Mouse (Mus musculus) hindbrain, embryonic 10.5 days (tissue): ENCODE data around the gene Gpr84. TPM values are rescaled to one million over a fixed set of nuclear protein-coding genes. Genes with fewer than 3 reads are reported as not detected.
A peak's percentile ranks its signal among the peaks of the same experiment; 100 is the strongest.
"Not testable (repeated sequence)": the region's sequence is repeated elsewhere in the genome, so short reads cannot be mapped to it uniquely, and the experiment has no call there.

ENCODE experiments used
- DNase-seq: peaks from one replicate; pipeline ENCODE4 v3.0.0-alpha.2; 2017; ENCODE audit warnings: low spot score
- H3K27ac ChIP-seq: fragments of 300-500 bp; sonication (generic); 2 replicates; pipeline ENCODE4 v1.5.1; 2016; ENCODE audit warnings: mild to moderate bottlenecking, moderate library complexity
- H3K27me3 ChIP-seq: fragments of 300-500 bp; sonication (generic); 2 replicates; pipeline ENCODE4 v1.6.1; 2016; ENCODE audit warnings: mild to moderate bottlenecking; ENCODE audit not compliant: poor library complexity, insufficient read depth, severe bottlenecking
- H3K36me3 ChIP-seq: fragments of 300-500 bp; sonication (generic); 2 replicates; pipeline ENCODE4 v1.6.1; 2016; ENCODE audit warnings: mild to moderate bottlenecking, moderate library complexity
- H3K4me1 ChIP-seq: fragments of 300-500 bp; sonication (generic); replicated peaks from 2 replicates; pipeline ENCODE4 v1.6.1; 2016; ENCODE audit warnings: mild to moderate bottlenecking
- H3K4me3 ChIP-seq: fragments of 300-500 bp; sonication (generic); 2 replicates; pipeline ENCODE4 v1.5.1; 2016; ENCODE audit warnings: mild to moderate bottlenecking, moderate library complexity
- H3K9me3 ChIP-seq: fragments of 300-500 bp; sonication (generic); 2 replicates; pipeline ENCODE4 v1.6.1; 2016; ENCODE audit warnings: mild to moderate bottlenecking, moderate library complexity
- WGBS: fragments of 180-500 bp; shearing (Covaris S2); methylation state at CpG from one replicate; pipeline ENCODE4 v1.1.7; 2016; 5-methylcytosine and 5-hydroxymethylcytosine counted together
- polyA plus RNA-seq: library from polyadenylated mRNA; unstranded; fragments of >200 nt; fragmentation: Nextera tagmentation; extraction: Ambion mirVana; gene quantifications from 2 replicates; pipeline ENCODE4 v1.2.1, GENCODE M21; 2016

Gene Gpr84
- polyA plus RNA-seq, 1 experiment from 2014 or later = 0.31 TPM

GRCm38 (mm10) chr15:103289600-103289999, 20.8 kb downstream of the Gpr84 start:
- Histone ChIP-seq H3K9me3 (no peaks in the 10 kb centered on the region), H3K27me3 (no peaks in the 10 kb centered on the region), H3K27ac (no peak overlapping the region), H3K36me3 (peaks cover 72% of the 10 kb centered on the region), H3K4me3 (no peak overlapping the region), H3K4me1 (peaks cover 14% of the 10 kb centered on the region; the same call in 1 of the 2 replicates)
- no peak for DNase-seq
- WGBS = 55% methylated on average over 5 of the region's 5 CpGs

- Histone ChIP-seq H3K27me3 (no peaks in the 10 kb centered on the region), H3K36me3 (peaks cover 47% of the 10 kb centered on the region), H3K4me3 (no peak overlapping the region), H3K4me1 (peaks cover 12% of the 10 kb centered on the region; the same call in 1 of the 2 replicates), H3K9me3 (no peaks in the 10 kb centered on the region), H3K27ac (no peak overlapping the region)
- WGBS = 92% methylated on average over 1 of the region's 1 CpGs
- DNase-seq = no peak
Observed at GRCm38 (mm10) chr15:103285778-103286417, 24.5 kb downstream of the Gpr84 start.

GRCm38 (mm10) chr15:103284647-103285046, 25.8 kb downstream of the Gpr84 start:
- H3K9me3 ChIP-seq = no peaks in the 10 kb centered on the region
- H3K27ac ChIP-seq = no peak overlapping the region
- no peaks in the 10 kb centered on the region for H3K27me3 ChIP-seq
- peaks cover 5% of the 10 kb centered on the region; the same call in 1 of the 2 replicates for H3K4me1 ChIP-seq
- DNase-seq = no peak
- H3K36me3 ChIP-seq = peaks cover 35% of the 10 kb centered on the region
- 53% methylated on average over 2 of the region's 2 CpGs for WGBS
- no peak overlapping the region for H3K4me3 ChIP-seq

- H3K36me3 ChIP-seq = peaks cover 29% of the 10 kb centered on the region; the same call in 1 of the 2 replicates
- H3K9me3 ChIP-seq = no peaks in the 10 kb centered on the region
- WGBS = 57% methylated on average over 3 of the region's 3 CpGs
- peak; percentile 60 for DNase-seq
- H3K4me1 ChIP-seq = no peaks in the 10 kb centered on the region
- H3K27ac ChIP-seq = no peak overlapping the region
- no peak overlapping the region for H3K4me3 ChIP-seq
- H3K27me3 ChIP-seq = no peaks in the 10 kb centered on the region
Observed at GRCm38 (mm10) chr15:103284066-103284465, 26.3 kb downstream of the Gpr84 start.

- H3K9me3 ChIP-seq = no peaks in the 10 kb centered on the region
- no peak overlapping the region for H3K4me3 ChIP-seq
- H3K27ac ChIP-seq = no peak overlapping the region
- 0 out of 2 replicates have a peak, but pooled peaks cover 7% of the 10 kb centered on the region for H3K4me1 ChIP-seq
- 94% methylated on average over 3 of the region's 3 CpGs for WGBS
- no peak for DNase-seq
- no peaks in the 10 kb centered on the region for H3K27me3 ChIP-seq
- peaks cover 27% of the 10 kb centered on the region; the same call in 1 of the 2 replicates for H3K36me3 ChIP-seq
Observed at GRCm38 (mm10) chr15:103281465-103282205, 28.8 kb downstream of the Gpr84 start.

DNA sequence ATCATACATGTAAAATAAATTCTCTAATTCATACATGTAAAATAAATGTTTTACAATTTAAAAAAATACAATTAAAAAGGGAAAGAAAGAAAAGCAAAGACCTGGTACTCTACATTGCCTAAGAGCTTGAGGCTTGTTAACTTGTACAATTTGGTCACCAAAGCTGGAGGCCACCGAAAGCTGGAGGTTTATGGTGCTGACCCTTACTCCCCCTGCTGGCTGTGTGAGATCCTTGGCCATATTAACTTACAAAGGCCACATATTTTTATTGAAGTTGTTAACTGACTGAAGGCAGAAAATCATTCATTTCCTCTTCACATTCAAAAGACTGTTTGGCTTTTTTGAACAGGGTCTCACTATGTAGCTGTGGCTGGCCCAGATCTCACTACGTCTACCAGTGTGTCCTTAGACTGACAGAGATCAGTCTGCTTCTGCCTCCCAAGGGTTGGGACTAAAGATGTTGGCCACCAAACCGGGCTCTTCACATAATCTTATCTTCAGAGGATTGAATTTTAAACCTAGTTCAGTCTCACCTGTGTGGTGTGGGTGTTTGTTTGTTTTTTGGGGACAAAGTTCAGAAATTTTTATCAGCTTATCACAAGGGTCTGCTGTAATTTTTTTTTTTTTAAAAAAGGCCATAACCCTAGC, 29.5 kb downstream of the Gpr84 start:
- H3K4me1 ChIP-seq = 0 out of 2 replicates have a peak, but pooled peaks cover 7% of the 10 kb centered on the region
- no peak overlapping the region for H3K4me3 ChIP-seq
- DNase-seq = no peak
- peaks cover 21% of the 10 kb centered on the region; the same call in 1 of the 2 replicates for H3K36me3 ChIP-seq
- H3K27me3 ChIP-seq = no peaks in the 10 kb centered on the region
- 76% methylated on average over 3 of the region's 3 CpGs for WGBS
- no peak overlapping the region for H3K27ac ChIP-seq
- H3K9me3 ChIP-seq = no peaks in the 10 kb centered on the region

GRCm38 (mm10) chr15:103279750-103280149, 30.7 kb downstream of the Gpr84 start:
- no peak overlapping the region for H3K4me3 ChIP-seq
- no peak overlapping the region for H3K27ac ChIP-seq
- DNase-seq = no peak
- H3K36me3 ChIP-seq = peaks cover 18% of the 10 kb centered on the region; the same call in 1 of the 2 replicates
- 0 out of 2 replicates have a peak, but pooled peaks cover 7% of the 10 kb centered on the region for H3K4me1 ChIP-seq
- H3K27me3 ChIP-seq = no peaks in the 10 kb centered on the region
- no peaks in the 10 kb centered on the region for H3K9me3 ChIP-seq
- 67% methylated on average over 3 of the region's 3 CpGs for WGBS

DNA sequence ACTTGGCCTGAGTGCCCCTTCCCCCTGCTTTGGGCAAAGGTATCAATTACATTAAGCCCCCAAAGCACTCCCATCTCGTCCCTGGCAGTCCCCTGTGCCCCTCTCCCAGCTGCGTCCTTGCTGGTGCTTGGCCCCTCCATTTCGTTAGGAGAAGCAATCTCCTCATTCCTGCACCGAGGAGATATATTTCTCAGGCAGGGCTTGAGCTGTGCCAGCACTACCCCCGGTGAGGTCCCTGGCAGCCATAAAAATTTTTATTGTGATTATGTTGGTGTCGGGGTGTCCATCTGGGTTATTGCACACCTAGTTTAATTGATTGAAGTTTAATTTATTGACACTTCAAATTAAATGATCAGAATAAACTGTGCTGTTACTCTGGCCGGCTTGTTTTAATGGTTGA, 32.5 kb downstream of the Gpr84 start:
- Histone ChIP-seq H3K36me3 (peaks cover 13% of the 10 kb centered on the region; the same call in 1 of the 2 replicates), H3K9me3 (no peaks in the 10 kb centered on the region), H3K27me3 (no peaks in the 10 kb centered on the region), H3K27ac (no peak overlapping the region), H3K4me3 (no peak overlapping the region), H3K4me1 (peaks cover 24% of the 10 kb centered on the region)
- WGBS = 75% methylated on average over 7 of the region's 7 CpGs
- no peak for DNase-seq

- not testable (repeated sequence) for H3K9me3 ChIP-seq, DNase-seq, H3K27me3 ChIP-seq, H3K4me3 ChIP-seq, H3K27ac ChIP-seq
- peaks cover 24% of the 10 kb centered on the region for H3K4me1 ChIP-seq
- 93% methylated on average over 3 of the region's 3 CpGs for WGBS
- peaks cover 11% of the 10 kb centered on the region; the same call in 1 of the 2 replicates for H3K36me3 ChIP-seq
Observed at GRCm38 (mm10) chr15:103275943-103276342, 34.5 kb downstream of the Gpr84 start.

DNA sequence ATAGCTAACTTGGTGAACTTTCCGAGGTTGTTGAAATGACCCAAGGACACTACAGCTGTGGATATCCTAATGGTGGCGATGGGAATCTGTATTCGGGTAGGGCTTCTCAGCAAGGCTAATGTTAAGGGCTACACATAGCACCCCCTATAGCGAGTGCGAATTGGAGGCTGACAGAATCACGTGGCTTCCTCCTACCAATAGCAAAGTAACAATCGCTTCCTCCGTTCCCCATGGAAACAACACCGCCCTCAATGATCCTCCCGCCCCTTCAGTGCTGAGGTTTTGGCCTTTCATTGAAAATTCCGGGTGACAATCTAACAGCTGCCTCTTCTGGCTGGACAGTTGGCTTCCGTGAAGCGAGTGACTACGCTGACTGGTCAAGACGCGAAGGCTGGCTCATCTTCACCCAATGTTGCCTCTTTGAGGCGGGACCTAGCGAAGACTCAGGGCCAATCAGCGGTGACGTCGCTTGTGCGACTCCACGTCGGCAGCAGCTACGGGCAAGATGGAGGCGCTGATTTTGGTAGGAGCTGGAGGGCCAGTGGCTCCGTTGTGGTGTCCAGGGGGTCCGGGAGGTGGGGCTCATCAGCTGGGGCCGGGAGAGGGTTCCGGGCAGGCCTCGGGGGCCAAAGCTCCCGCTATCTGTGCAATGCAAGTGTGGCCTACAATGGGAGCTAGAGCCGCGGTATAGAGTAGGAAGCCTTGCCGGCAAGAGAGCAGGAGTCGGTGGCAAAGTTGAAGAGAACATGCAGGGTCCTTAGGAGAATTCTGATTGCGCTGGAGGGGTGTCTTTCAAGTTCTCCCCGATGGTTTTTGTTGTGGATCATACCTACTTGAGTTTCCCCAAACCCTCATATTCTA, 37.8 kb downstream of the Gpr84 start, which contains the start of gene Copz1:
TSS of gene Copz1 (plus strand) at position 296 of the 861 bp plus-strand sequence.
- peak; percentile 97 for DNase-seq
- Histone ChIP-seq H3K9me3 (no peaks in the 10 kb centered on the region), H3K27ac (peak within 1 kb of the TSS; percentile 93), H3K36me3 (0 out of 2 replicates have a peak, but pooled peaks cover 7% of the 10 kb centered on the region), H3K27me3 (no peaks in the 10 kb centered on the region), H3K4me1 (peaks cover 21% of the 10 kb centered on the region), H3K4me3 (peak within 1 kb of the TSS; percentile 96)
- WGBS = under 1% methylated on average over 38 of the region's 38 CpGs

DNA sequence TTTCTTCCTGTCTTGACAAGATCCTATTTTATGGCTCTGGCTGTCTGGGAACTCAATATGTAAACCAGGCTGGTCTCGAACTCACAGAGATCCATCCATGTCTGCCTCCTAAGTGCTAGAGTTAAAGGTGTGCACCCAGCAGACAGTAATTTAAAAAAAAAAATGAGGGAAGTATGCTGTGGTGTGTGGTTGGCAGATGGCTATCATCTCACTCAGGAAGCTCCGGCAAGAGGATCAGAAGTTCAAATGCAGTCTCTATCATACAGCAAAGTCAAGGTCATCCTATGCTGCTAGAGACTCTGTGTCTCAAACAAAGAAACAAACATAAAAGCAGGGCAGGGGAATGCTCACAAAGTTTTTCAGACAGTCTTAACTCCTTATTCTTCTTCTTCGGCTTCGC, 41.5 kb downstream of the Gpr84 start:
- H3K9me3 ChIP-seq = no peaks in the 10 kb centered on the region
- WGBS = 90% methylated on average over 4 of the region's 4 CpGs
- no peak for DNase-seq
- peaks cover 8% of the 10 kb centered on the region for H3K4me1 ChIP-seq
- no peak overlapping the region for H3K27ac ChIP-seq
- no peaks in the 10 kb centered on the region for H3K36me3 ChIP-seq
- H3K4me3 ChIP-seq = no peak overlapping the region
- H3K27me3 ChIP-seq = no peaks in the 10 kb centered on the region

- no peaks in the 10 kb centered on the region for H3K27me3 ChIP-seq
- no peaks in the 10 kb centered on the region for H3K36me3 ChIP-seq
- H3K9me3 ChIP-seq = no peaks in the 10 kb centered on the region
- H3K27ac ChIP-seq = no peak overlapping the region
- H3K4me1 ChIP-seq = no peaks in the 10 kb centered on the region
- DNase-seq = no peak
- WGBS = 90% methylated on average over 2 of the region's 2 CpGs
- no peak overlapping the region for H3K4me3 ChIP-seq
Observed at GRCm38 (mm10) chr15:103264794-103265193, 45.6 kb downstream of the Gpr84 start.
